Mouse (Mus musculus) stomach, postnatal 0 days (tissue): ENCODE measurements at regions not wholly inside any gene's neighbourhood (a gene's known extent, or its start where the extent isn't known, plus 50 kb on each side); places are given as distances from the start of the nearest gene placed in this dataset.

Experiments
- CTCF ChIP-seq: IDR thresholded peaks from 2 replicates; pipeline ENCODE4 v1.5.1; 2016; ENCODE audit warnings: antibody characterized with exemption, low read depth, mild to moderate bottlenecking, moderate library complexity
- EP300 ChIP-seq: optimal IDR thresholded peaks from 2 replicates; pipeline ENCODE3; 2016; ENCODE audit warnings: antibody characterized with exemption

GRCm38 (mm10) chr7:83347103-83347754 is 237.5 kb upstream of the Tmc3 start:
- TF ChIP-seq EP300 (no peak), CTCF (no peak)
